Mouse (Mus musculus) embryo, embryonic 11 days (tissue): ENCODE measurements around the gene Gpr35.
"Not testable (repeated sequence)": the region's sequence is repeated elsewhere in the genome, so short reads cannot be mapped to it uniquely, and the experiment has no call there.

ENCODE experiments used
- DNase-seq: peaks from one replicate; pipeline ENCODE4 v3.0.0-alpha.2; 2015

Gpr35 gene

DNA sequence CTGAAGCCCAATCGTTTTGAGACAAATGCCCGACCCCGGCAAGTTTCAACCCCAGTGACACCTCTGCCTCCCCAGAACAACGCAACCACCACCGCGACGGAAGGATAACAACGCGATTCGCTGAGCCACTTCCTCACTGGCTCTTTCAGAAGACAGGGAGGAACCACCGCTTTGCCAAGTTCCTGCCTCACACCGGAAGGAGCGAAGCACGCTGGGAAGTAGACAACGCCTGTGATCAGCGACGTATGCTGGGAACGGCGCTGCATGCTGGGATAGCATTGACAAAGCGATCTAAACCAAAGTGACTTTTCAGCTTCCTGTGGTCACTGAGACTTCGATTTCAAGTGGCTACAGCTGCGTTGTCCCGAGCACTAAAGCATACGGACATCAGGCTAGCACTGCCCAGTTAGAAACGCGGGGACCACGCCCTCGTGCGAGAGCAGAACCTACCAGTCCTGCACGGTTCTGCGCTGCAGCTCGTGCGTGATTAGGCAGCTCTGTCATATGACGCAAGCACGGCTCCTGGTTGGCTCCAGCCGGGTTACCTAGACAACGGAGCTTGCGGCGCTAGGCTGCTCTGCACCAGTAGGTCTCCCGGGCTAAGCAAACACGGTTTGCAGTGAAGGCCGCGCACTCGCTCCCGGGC is 16.4 kb upstream of the Gpr35 start, which contains the start of gene Capn10:
TSS of gene Capn10 (plus strand) at position 195 of the 646 bp plus-strand sequence.
- peak; percentile 98 for DNase-seq

DNA sequence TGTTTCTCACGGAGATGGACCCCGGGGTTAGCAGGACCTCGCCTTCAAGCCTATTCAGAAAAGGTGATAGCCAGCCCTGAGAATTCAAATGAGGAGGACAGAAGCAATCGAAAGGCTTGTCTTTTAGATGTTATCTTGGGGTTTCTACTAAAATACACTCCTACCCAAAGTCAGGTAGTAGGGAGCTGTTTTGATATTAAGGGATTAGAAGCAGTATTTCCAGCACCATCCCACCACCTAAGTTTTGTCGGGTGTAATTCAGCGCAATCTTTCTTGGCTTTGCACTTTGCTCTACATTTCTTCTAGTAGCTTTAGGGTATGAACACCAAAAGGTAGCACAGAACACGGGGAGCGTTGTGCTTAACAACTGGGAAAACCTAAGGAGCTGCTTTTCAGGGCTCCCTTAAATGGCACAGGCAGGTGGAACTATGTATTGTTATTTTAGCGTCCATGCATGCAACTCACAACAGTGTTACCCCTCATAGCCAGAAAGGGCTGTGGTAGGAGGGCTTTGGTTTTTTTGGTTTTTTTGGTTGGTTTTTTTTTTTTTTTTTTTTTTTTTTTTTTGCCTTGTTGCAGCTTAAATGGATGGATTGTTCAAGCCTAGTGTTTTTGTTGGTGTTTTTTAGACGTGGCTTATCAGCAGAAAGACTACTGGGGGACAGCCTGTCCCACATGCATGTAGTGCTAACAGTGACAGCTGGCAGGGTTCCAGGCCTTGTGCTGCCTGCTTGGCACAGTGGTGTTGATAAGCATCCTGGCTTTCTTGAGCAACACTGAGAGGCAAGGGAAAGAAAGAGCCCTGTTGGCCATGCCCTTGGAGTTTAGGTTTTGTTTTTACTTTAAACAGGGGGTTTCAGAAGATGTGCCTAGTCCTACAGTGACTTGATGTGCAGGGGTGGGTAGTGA is 15.4 kb upstream of the Gpr35 start:
- DNase-seq = no peak

DNA sequence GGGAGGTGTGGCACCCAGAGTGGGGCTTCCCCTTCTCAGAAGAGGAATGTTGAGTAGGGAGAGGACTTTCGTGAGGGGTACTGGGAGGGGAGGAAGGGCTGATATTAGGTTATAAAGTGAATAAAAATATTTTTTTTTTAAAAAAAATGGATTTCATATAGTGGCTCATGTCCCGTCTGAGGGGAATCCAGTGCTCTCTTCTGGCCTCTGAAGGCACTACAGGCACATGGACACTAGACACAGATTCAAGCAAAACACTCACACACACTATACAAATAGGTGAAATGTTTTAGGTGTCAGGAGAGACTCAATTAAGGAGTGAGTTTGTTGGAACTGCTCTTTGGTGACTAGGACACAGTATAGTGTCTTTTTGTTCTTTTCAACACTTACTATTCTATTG is 14.7 kb upstream of the Gpr35 start:
- DNase-seq = no peak

DNA sequence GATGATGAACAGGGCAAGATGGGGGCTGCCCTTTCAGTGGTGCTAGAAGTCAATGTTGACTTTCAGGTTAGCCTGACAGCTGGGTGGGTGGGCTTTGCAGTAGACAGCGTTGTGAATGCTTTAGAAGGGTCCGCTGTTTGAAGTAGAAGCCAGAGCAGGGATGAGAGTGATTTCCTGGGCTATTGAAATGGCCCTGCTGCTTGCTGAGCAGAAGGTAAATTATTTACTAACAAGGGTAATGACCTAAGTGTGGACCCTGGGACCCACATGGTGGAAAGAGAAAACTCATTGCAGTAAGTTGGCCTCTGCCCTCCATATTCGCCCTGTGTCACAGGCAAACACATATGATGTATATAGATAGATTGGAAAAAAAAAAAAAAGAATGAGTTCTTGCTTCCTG is 14.2 kb upstream of the Gpr35 start:
- no peak for DNase-seq

DNA sequence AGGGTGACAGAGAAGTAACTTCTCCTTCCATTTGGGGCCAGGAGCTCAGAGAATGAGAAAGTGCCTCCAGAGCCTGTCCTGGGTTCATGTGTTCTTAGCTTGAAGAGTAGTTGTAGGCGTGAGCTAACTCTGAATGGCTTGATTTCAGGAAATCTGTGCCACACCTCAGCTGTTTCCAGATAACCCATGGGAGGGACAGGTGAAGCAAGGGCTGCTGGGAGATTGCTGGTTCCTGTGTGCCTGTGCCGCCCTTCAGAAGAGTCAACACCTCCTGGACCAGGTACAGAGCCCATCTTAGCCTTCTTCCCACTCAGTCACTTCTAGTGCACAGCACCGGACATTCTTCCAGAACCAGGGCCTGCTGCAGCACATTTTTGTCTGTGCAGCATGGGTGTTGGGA is 12.9 kb upstream of the Gpr35 start:
- DNase-seq = no peak

DNA sequence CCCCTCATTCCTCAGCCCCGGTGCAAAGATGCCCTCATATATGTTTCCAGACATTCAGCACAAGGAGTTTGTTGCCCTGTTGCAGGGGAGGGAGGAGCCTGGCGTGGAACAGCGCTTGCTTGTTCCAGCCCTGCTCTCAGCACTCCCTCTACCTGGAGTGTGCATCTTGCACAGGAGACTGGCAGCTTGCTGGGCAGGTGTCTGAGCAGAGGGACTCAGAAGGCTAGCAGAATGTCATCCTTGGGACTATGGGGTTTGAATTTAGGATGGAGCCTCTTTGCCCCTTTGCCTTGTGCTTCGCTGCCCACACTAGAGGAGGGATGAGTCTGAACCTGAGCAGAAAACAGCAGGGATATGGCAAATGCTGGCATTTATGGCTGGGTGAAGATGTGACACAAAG is 10.9 kb upstream of the Gpr35 start:
- DNase-seq = no peak

DNA sequence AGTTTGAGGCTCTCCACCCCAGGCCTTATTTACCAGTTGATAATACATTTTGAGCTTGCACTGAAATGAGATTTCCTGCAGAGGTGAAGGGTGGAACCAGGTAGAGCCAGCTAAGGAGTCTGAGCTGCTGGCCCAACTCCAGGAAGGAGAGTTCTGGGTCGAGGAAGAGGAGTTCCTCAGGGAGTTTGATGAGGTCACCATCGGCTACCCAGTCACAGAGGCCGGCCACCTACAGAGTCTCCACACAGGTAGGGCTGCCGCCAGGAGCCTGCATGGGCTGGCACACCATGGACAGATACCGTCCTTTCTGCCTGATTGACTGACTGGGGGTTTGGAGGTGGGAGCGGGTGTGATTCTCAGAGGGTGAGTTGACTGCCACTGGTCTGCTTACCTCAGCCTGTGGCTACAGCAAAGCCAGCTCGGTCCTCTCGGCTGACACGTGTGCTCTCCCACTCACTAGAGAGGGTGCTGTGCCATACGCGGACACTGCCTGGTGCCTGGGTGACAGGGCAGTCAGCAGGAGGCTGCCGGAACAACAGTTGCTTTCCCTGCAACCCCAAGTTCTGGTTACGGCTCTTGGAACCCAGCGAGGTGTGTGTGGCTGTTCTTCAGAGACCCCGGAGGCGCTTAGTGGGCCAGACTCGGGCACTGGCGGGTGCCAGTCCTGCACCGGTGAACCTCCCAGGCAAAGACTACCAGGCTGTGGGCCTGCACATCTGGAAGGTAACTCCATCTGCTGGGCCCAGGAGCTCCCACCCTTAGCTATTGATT is 7.3 kb upstream of the Gpr35 start:
- DNase-seq = no peak

DNA sequence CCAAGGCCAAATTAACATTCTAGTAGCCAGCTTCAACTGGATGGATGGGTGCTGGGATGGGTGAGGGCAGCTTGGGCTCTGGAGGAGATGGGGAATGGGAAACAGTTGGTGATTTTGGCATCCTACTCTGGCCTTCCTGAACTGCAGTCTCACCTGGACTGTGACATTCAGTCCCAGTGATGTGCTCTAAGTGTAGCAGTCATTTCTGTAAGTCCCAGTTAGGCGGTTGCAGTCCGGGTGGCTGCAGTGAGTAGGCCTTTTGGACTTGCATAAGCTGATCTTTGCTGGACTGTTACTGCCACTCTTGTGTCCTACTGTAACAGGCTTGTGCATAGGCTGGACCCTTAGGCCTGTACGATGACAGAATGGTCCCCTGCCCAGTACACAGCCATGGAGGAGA is 2.7 kb upstream of the Gpr35 start:
- no peak for DNase-seq

DNA sequence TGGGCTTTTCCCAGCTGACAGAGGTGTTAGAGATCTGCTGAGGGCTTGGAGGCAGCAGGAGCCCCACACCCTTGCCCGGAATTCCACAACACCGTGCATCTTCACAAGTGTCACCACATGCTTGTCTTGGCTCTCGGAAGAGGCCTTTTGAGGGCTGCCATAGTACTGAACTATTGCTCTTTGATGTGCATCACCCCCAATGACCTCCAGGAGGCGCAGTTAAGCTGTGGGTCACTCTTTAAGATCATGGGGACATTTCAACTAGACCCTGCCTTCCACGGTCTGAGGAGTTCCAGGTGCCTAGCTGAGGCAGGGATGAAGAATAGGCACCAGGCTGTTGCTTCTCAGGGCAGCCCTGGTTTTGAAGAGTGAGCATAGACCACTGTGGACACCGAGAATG is 1.2 kb upstream of the Gpr35 start:
- peak; percentile 26 for DNase-seq

DNA sequence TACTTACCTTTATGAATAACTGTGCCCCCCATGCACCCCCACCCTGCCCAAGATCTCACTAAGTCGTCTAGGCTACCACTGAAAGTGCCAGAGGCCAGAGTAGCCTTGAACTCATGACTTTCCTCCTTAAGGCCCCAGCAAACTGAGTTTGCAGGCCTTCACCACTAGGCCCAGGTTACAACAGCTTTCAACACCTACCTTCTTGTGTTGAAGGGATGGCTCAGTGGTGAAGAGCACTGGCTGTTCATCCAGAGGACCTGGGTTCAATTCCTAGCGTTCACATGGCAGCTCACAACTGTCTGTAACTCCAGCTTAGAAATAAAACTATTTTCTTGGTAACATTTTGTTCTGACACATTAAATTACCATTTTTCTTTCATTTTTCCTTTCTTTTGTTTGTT is 3.0 kb downstream of the Gpr35 start:
- DNase-seq = no peak

DNA sequence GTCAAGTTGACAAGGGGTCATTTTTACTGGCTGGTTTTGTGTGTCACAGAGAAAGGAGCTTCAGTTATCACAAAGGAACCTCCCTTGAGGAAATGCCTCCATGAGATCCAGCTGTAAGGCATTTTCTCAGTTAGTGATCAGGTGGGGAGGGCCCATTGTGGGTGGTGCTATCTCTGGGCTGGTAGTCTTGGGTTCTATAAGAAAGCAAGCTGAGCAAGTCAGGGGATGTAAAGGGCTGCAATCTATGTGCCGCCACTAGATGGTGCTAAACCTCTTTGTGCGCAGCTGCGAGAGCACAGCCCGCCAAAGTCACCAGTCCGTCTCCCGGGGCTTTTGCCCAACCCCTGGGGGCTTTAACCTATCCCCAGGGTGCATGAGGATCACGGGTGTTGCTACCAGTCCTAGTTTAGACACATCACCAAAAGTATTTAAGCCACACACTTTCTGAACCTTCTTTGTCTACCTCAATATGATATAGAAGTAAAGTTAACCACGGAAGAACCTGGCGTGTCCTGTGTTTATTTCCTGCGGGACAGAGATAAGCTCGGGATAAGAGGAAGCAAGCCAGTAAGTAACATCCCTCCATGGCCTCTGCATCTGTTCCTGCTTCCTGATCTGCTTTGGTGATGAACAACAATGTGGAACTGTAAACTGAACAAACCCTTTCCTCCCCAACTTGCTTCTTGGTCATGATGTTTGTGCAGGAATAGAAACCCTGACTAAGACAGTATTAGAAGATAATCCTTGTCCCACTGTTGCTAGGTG is 6.1 kb downstream of the Gpr35 start:
- not testable (repeated sequence) for DNase-seq

DNA sequence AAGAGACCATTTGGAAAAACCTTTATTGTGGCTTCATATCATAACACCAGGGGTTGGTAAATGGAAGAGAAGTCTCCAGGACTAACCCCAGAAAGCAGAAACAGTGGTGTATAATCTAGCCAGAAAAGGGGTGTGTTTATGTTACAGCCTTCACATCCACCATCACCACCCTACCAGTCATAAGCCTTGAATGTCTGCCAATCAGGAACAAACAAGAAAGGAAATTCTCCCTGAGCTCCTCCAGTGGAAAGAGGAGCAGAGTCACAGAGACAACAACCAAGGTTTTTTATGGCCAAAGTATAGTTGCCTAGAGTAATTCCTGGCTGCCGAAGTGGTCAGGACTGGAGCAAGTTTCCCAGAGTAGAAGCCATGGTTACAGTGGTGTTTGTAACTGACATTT is 8.3 kb downstream of the Gpr35 start:
- no peak for DNase-seq

DNA sequence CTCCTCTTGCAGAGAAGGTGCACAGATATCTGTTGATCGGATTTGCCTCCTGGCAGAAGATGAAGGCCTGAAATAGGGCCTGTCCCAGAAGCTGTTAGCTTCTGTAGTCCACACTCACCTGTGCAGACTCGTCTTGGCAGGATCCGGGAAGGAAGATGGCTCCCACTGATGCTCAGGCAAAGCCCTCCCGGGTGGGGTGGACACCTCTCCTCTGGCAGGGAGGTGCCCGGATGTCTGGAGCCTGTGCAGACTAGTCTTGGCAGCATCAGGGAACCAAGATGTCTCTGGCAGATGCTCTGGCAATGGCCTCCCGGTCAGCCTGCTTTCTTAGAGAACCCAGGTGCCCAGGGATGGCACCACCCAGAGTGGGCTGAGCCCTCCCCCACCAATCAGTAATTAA is 20.1 kb downstream of the Gpr35 start:
- not testable (repeated sequence) for DNase-seq

DNA sequence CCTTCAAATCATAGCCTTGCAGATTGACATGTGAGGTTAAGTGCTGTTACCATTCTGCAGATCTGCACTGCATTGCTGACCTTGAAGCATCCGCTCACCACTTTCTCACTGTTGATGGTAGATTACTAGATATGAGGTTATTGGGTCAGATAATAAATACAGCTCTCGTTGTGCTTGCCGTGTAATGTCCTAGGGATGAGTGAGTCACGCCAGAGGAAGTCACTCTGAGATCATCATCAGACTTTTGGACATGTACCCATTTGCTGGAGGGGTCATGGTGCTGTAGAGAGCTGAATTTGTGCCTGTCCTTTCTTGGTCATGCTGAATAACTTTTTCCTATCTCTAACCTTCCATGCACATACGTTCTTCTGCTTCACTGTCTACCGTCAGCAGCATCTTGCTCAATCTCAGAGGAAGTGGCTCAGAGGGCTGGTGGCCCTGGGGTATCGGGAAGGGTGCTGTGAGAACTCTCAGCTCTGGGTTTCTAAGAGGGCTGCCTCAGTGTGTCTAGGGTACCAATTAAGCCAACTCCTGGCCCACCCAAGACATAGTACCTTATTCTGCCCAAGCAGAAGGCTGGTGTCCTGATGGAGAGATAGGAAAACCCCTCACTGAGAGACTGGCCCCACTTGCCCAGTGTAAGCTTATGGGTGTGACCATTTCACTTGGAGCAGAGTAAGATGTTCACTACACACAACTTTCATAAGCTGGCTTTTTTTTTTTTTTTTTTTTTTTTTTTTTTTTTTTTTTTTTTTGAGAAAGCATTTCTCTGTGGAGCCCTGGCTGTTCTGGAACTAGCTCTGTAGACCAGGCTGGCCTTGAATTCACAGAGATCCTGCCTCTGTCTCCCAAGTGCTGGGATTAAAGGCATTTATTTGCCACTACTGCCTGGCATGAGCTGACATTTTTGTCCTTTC is 21.5 kb downstream of the Gpr35 start:
- no peak for DNase-seq

DNA sequence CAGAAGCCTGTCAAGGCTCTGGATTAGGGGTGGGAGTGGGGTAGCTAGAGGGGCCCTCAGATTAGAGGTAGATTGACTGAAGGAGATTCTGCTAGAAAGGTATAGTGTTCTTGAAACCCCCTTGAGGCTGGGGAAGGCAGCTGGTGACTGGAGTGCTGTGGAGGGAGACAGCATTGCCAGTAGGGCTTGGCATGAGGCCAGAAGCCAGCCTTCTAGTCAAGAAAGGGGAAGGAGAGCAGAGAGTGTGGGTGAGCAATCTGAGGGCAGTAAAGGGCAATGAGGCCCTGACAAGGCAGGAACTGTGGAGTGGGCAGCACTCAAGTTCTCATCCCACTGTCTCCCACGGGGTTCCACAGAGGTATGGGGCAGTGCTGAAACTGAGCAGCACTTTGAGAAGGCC is 22.2 kb downstream of the Gpr35 start:
- no peak for DNase-seq

DNA sequence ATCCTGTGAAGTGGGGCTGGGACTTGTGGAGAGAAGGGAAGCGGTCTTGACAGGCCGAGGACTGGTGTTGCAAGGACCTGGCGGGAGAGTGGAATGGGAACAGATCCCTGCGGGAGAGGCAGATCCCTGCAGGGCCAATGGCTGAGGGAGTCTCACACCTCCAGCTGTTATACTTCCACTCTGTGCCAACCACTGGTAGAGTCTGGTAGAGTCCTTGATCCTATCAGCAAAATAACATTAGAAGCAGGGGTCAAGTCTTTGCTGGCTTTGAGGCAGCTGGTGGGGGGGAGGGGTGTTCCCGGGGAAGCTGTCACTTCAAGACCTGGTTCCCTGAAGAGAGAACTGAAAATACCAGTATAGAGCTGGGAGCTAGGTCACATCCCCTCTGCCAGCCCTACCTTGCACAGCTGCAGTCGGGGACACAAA is 25.5 kb downstream of the Gpr35 start:
- no peak for DNase-seq

DNA sequence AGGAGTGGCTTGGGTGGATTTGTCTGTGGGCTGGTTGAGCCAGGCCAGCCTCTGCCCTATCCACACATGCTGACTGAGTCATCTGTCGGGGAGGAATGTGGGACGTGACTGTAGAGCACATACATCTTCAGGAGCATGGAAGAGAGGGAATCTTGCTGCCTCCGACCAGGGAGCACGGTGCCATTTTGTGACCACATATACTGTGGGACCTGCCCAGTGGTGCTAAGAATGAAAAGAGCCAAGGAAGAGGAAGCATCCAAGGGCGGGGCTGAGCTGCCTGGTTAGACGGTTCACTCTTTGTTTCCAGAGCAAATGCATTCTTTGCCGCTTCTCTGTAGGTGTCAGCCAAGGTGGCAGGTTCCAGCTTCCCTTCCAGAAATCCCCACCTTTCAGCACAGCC is 28.0 kb downstream of the Gpr35 start:
- no peak for DNase-seq

DNA sequence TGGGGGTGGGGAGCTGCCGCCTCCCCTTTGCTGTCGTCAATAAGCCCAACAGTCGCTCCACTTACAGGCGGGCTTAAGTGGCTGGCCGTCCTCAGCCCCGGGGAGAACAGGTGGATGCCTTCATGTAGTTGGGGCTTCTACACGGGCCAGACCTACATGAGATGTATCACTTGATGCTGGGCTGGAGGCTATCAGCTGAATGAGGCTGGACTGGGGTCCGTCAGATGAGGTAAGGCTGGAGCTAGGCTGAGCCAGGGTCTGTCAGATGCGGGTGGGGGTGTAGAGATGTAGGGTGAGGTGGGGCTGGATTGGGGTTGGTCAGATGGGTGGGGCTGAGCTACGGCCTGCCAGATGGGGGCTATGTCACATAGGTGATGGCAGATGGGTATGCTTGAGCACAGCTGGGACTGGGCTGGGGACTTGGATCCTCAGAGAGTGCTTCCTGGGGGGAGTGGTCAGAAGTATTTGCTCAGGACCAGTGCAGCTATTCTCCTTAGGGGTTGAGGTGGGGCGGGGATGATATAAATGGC is 28.5 kb downstream of the Gpr35 start:
- DNase-seq = no peak

DNA sequence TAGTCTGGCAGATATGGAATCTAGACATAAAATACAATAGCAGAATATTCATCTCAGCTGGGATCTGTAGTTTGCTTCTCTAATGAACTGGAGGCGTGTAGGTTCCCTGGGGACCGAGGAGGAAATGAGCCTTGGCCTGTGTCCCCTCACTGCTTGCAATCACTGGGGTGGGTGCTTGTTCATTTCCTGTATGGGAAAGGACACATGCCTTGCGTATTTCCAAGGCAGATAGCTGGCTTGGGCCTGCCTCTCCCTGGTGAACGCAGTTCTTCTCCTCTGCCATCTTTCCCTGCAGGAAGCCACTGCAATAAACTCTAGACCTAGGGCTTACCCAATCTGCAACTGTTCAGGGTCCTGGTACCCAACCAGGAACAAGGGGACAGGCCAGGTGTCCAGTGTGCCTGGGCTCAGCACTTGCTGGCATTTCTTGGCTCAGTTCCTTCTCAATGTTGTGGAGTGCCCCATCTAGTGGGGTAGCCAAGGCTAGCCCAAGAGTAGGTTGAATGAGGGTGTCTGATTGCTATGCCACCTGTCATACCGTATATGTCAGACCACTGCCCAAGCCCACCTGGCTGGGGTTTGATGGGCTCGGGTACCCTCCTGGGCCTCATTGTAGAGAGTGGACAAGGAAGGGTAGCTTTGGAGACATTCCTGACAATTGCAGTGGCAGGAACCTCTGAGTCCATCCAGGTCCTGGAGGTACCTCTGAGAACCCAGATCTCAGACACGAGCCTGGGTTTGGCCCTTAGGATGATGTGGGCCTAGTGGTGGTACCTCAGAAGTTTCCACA is 30.6 kb downstream of the Gpr35 start:
- DNase-seq = no peak

DNA sequence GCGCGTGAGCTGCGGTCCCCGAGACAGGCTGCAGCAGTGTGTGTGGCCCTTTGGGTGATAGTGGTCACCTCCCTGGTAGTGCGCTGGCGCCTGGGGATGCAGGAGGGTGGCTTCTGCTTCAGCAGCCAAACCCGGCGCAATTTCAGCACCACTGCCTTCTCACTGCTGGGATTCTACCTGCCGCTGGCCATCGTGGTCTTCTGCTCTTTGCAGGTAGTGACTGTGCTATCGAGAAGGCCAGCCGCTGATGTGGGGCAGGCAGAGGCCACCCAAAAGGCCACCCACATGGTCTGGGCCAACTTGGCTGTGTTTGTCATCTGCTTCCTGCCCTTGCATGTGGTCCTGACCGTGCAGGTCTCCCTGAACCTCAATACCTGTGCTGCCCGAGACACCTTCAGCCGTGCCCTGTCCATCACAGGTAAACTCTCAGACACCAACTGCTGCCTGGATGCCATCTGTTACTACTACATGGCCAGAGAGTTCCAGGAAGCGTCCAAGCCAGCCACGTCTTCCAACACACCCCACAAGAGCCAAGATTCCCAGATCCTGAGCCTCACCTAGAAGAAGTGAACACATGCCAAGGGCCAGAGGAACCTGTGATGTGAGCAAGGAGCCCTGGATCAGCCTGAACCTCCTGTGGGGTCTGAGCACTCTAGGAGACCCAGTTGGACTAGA is 32.4 kb downstream of the Gpr35 start:
- no peak for DNase-seq
